In the genomic region with DNA sequence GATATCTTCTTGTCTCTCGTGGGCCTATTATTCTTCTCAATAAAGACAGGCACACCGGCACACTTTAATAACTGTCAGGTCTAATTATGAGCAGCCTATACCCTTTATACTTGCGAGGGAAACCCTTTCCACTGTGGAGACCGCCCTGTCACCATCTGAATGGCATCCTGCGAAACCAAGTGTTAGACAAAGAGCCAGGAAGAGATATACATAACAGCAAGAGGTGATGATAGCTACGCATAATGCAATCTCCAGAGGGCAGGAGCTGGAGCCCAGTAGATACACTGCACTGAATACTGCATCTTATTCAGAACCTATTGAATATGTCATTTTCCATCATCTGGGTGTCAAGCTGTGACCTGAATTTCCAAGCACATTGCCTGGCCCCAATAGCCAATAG, we compare ENCODE assay signal across 14 mouse cellular contexts.
DNase-seq lines count a peak whose midpoint lies in the region; ATAC-seq and TF ChIP-seq lines count a peak whose summit lies in the region.
"Had no signal": no experiment of that assay in that cellular context is flagged by ENCODE, and none has a peak within 500 bp of the region (broad histone marks: within the 10 kb centered on the region; RNA-seq: fewer than 3 reads in every experiment).

No protein-coding gene starts in this region.

- H3K4me2 ChIP-seq in hindbrain, embryonic 14.5 days (replicated peaks): no peak overlapping the region
- peak overlapping the region; percentile 62 for H3K4me2 ChIP-seq in liver, embryonic 12.5 days

- no peak for TF ChIP-seq POLR2A in MEL (IDR thresholded peaks at IDR 0.05; ENCODE audit: control insufficient read depth in 1 of 2, insufficient read depth in 1 of 2, low read depth in 1 of 2, low read length in 2 of 2, poor library complexity in 1 of 2)

- WGBS in hindbrain, embryonic 14.5 days: 45% methylated on average over 6 of the region's 6 CpGs
- 81% methylated on average over 6 of the region's 6 CpGs for WGBS in hindbrain, embryonic 10.5 days
- 19% methylated on average over 6 of the region's 6 CpGs for WGBS in liver, embryonic 12.5 days (ENCODE audit: insufficient replicate concordance)

- H3K27ac ChIP-seq in hindbrain, embryonic 14.5 days: peak overlapping the region; percentile 73; the same call in 1 of the 2 replicates
- H3K27ac ChIP-seq in hindbrain, embryonic 10.5 days: no peak overlapping the region
- peak overlapping the region; percentile 100 for H3K27ac ChIP-seq in MEL (ENCODE audit: control insufficient read depth, low read depth, low read length)
- H3K27ac ChIP-seq in liver, embryonic 12.5 days: peak overlapping the region; percentile 74

- no peak; the same call in 1 of the 2 replicates for TF ChIP-seq RAD21 in MEL (IDR thresholded peaks at IDR 0.05; ENCODE audit: low read depth, low read length)

- H3K9me3 ChIP-seq in hindbrain, embryonic 14.5 days (ENCODE audit: control insufficient read depth, low read length): no peaks in the 10 kb centered on the region
- H3K9me3 ChIP-seq in hindbrain, embryonic 10.5 days: no peaks in the 10 kb centered on the region
- H3K9me3 ChIP-seq in G1E (replicated peaks) (no peaks in the 10 kb centered on the region), MEL (replicated peaks; ENCODE audit: insufficient read depth, low read length) (no peaks in the 10 kb centered on the region)
- H3K9me3 ChIP-seq in liver, embryonic 12.5 days (replicated peaks): no peaks in the 10 kb centered on the region

- no peak overlapping the region for H3K4me3 ChIP-seq in hindbrain, embryonic 14.5 days (replicated peaks; ENCODE audit: low read length)
- no peak overlapping the region for H3K4me3 ChIP-seq in hindbrain, embryonic 10.5 days
- H3K4me3 ChIP-seq in G1E (ENCODE audit: low read depth, low read length) (peak overlapping the region; percentile 34; the same call in 1 of the 2 replicates), MEL (ENCODE audit: control insufficient read depth in 1 of 2, insufficient read depth in 1 of 2, low read depth in 2 of 2, low read length in 2 of 2) (peak overlapping the region; percentile 33 to 46)
- H3K4me3 ChIP-seq in liver, embryonic 12.5 days: peak overlapping the region; percentile 24

- TF ChIP-seq CTCF in G1E (IDR thresholded peaks at IDR 0.05; ENCODE audit: low read depth, low read length) (no peak), MEL (IDR thresholded peaks at IDR 0.05 in 2 of 3, conservative IDR thresholded peaks at IDR 0.05 in 1 of 3; ENCODE audit: control insufficient read depth in 1 of 3, insufficient read depth in 1 of 3, low read depth in 2 of 3, low read length in 3 of 3, poor library complexity in 1 of 3, severe bottlenecking in 1 of 3) (no peak)

- no peak for ATAC-seq in hindbrain, embryonic 14.5 days (ENCODE audit: low FRiP score)
- no peak for ATAC-seq in G1E (ENCODE audit: extremely low read depth, insufficient number of reproducible peaks, low FRiP score, poor library complexity, severe bottlenecking)
- ATAC-seq in liver, embryonic 12.5 days: peak; percentile 67
- no peak for ATAC-seq in erythroid progenitor cell, adult 5-6 weeks (replicated peaks; ENCODE audit: low FRiP score, poor library complexity, severe bottlenecking)

- no peaks in the 10 kb centered on the region for H3K27me3 ChIP-seq in hindbrain, embryonic 14.5 days (ENCODE audit: control insufficient read depth, insufficient read depth, low read length)
- H3K27me3 ChIP-seq in hindbrain, embryonic 10.5 days (ENCODE audit: insufficient read depth, poor library complexity, severe bottlenecking): no peaks in the 10 kb centered on the region
- H3K27me3 ChIP-seq in G1E (ENCODE audit: insufficient read depth, low read length) (no peaks in the 10 kb centered on the region), MEL (ENCODE audit: control insufficient read depth in 1 of 2, insufficient read depth in 2 of 2, low read length in 2 of 2) (no peaks in the 10 kb centered on the region)
- 0 out of 2 replicates have a peak, but pooled peaks cover 4% of the 10 kb centered on the region for H3K27me3 ChIP-seq in liver, embryonic 12.5 days (replicated peaks)

- 0 out of 2 replicates have a peak overlapping the region, but pooled peaks have one; percentile 31 for H3K9ac ChIP-seq in hindbrain, embryonic 14.5 days
- peak overlapping the region; percentile 77 for H3K9ac ChIP-seq in MEL (ENCODE audit: control insufficient read depth, low read depth, low read length, poor library complexity, severe bottlenecking)
- H3K9ac ChIP-seq in liver, embryonic 12.5 days: peak overlapping the region; percentile 51

- H3K79me2 ChIP-seq in MEL (ENCODE audit: control insufficient read depth, insufficient read depth, low read length, poor library complexity): no peaks in the 10 kb centered on the region

- H3K36me3 ChIP-seq in hindbrain, embryonic 14.5 days (replicated peaks; ENCODE audit: control insufficient read depth, insufficient read depth): no peaks in the 10 kb centered on the region
- H3K36me3 ChIP-seq in hindbrain, embryonic 10.5 days: no peaks in the 10 kb centered on the region
- no peaks in the 10 kb centered on the region for H3K36me3 ChIP-seq in G1E (replicated peaks)
- H3K36me3 ChIP-seq in MEL (ENCODE audit: control insufficient read depth in 1 of 2, insufficient read depth in 2 of 2, low read length in 2 of 2): peaks cover 0 to 27% of the 10 kb centered on the region in 2 experiments; a peak in 2 of 4 replicates
- H3K36me3 ChIP-seq in liver, embryonic 12.5 days: no peaks in the 10 kb centered on the region

- DNase-seq in hindbrain, embryonic 14.5 days (ENCODE audit: low spot score): no peak
- no peak for DNase-seq in hindbrain, embryonic 10.5 days (ENCODE audit: low spot score)
- no peak for DNase-seq in G1E (ENCODE audit: low spot score)
- peak; percentile 82 for DNase-seq in MEL (ENCODE audit: low read depth, low spot score)
- no peak for DNase-seq in thymus, postnatal 4 days
- DNase-seq: adrenal gland, postnatal 14 days; cerebellum, adult 11 months; gastrocnemius, postnatal 25 days; kidney, adult 11 months; kidney, postnatal 4 days; right cerebral cortex, postnatal 14 days; thymus, adult 18-20 months had no signal

- H3K4me1 ChIP-seq in hindbrain, embryonic 14.5 days (replicated peaks; ENCODE audit: control insufficient read depth, insufficient read depth, low read length): no peaks in the 10 kb centered on the region
- peaks cover 14% of the 10 kb centered on the region for H3K4me1 ChIP-seq in hindbrain, embryonic 10.5 days (replicated peaks)
- H3K4me1 ChIP-seq in G1E (ENCODE audit: insufficient read depth, low read depth, low read length): peaks cover 49% of the 10 kb centered on the region
- H3K4me1 ChIP-seq in MEL (ENCODE audit: control insufficient read depth in 1 of 2, insufficient read depth in 2 of 2, low read length in 2 of 2): peaks cover 12 to 33% of the 10 kb centered on the region in 2 experiments
- H3K4me1 ChIP-seq in liver, embryonic 12.5 days: peaks cover 54% of the 10 kb centered on the region

- TF ChIP-seq EP300 in MEL (IDR thresholded peaks at IDR 0.05; ENCODE audit: low read depth in 1 of 2, low read length in 2 of 2): peak in 1 of 2 experiments; percentile 73; a peak in 3 of 4 replicates

TF ChIP-seq in MEL, 35 proteins besides CTCF, POLR2A, EP300 and RAD21:
- TF ChIP-seq TBP (IDR thresholded peaks at IDR 0.05; ENCODE audit: low read depth, low read length) (0 out of 2 replicates have a peak, but pooled peaks have one; percentile 26), JUND (IDR thresholded peaks at IDR 0.05; ENCODE audit: low read depth, low read length) (0 out of 2 replicates have a peak, but pooled peaks have one; percentile 1), GATA1 (IDR thresholded peaks at IDR 0.05; ENCODE audit: low read depth, low read length) (peak; percentile 46), ETS1 (IDR thresholded peaks at IDR 0.05; ENCODE audit: low read depth, low read length) (0 out of 2 replicates have a peak, but pooled peaks have one; percentile 53), TAL1 (IDR thresholded peaks at IDR 0.05; ENCODE audit: low read length) (peak; percentile 39), CHD2 (IDR thresholded peaks at IDR 0.05; ENCODE audit: low read length) (no peak), ZMIZ1 (IDR thresholded peaks at IDR 0.05; ENCODE audit: low read depth, low read length) (no peak), NELFE (IDR thresholded peaks at IDR 0.05; ENCODE audit: low read depth, low read length) (0 out of 2 replicates have a peak, but pooled peaks have one; percentile 12)

Comparison
In these comparisons a context has a peak if more than half of its experiments do, and no peak if none do; other contexts are left out.
1. H3K4me3 ChIP-seq: peak in G1E (single experiment), MEL (2 of 2) and liver, embryonic 12.5 days (single experiment); none in hindbrain, embryonic 14.5 days (single experiment) and hindbrain, embryonic 10.5 days (single experiment).
2. Peak in every context shown above with its lines, with median percentiles within 50 percentile points of each other: H3K9ac ChIP-seq.